Mouse (Mus musculus): ENCODE results near the gene Acox1. TPM values are rescaled to one million over a fixed set of nuclear protein-coding genes. Genes with fewer than 3 reads are reported as not detected.

Acox1 gene
- polyA plus RNA-seq, 1 experiment from 2014 or later, result 24.5 TPM

DNA sequence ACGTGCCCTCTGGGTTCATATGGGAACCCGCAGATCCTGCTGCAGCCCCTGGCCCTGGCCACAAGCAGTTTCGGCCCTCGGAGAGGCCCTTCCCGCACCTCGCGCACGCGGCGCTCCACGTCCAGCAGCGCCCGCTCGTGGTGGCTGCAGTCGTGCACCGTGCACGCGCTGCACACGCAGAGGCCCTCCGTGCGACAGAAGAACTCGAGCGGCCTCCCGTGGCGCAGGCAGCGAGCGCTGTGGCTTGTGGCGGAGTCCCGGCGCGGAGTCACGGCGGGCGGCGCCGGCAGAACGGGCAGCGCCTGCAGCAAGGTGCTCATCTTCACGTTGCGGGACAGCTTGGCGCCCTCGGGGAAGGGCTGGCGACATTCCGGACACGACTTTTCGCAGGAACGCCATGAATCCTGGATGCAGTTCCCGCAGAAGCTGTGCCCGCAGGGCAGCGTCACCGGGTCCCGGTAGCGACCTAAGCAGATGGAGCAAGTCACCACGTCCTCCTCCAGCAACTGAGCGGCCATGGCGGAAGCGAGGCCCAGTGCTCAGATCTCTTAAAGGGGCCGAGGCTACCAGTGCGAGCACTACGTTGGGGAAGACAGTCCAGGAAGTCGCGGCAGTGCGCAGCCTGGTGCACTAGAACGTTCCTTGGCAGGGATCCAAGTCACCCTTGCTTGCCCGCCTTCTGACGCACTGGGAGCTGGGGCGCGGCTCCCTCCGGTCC lies 68.2 kb downstream of the Acox1 start, which contains the start of gene Trim65:
Gene Trim65, minus strand, starts transcription at position 641 of the 718 bp plus-strand sequence.
- H3K27ac ChIP-seq, result peak within 1 kb of the TSS; percentile 95
- peaks cover 52% of the 10 kb centered on the region for H3K4me1 ChIP-seq
- H3K9me3 ChIP-seq, result no peaks in the 10 kb centered on the region
- WGBS, result under 1% methylated on average over 69 of the region's 69 CpGs
- peaks cover 57% of the 10 kb centered on the region for H3K36me3 ChIP-seq
- peak; percentile 93 for DNase-seq (ENCODE audit: low spot score)
- peak within 1 kb of the TSS; percentile 74 for H3K4me3 ChIP-seq
- H3K27me3 ChIP-seq (ENCODE audit: insufficient read depth, poor library complexity, severe bottlenecking), result no peaks in the 10 kb centered on the region

GRCm38 (mm10) chr11:116129993-116130487 lies 68.8 kb downstream of the Acox1 start:
- Histone ChIP-seq H3K4me3 (peak overlapping the region; percentile 74), H3K27ac (peak overlapping the region; percentile 95), H3K36me3 (peaks cover 56% of the 10 kb centered on the region), H3K9me3 (no peaks in the 10 kb centered on the region), H3K4me1 (peaks cover 52% of the 10 kb centered on the region), H3K27me3 (ENCODE audit: insufficient read depth, poor library complexity, severe bottlenecking) (no peaks in the 10 kb centered on the region)
- 48% methylated on average over 8 of the region's 8 CpGs for WGBS
- no peak for DNase-seq (ENCODE audit: low spot score)

DNA sequence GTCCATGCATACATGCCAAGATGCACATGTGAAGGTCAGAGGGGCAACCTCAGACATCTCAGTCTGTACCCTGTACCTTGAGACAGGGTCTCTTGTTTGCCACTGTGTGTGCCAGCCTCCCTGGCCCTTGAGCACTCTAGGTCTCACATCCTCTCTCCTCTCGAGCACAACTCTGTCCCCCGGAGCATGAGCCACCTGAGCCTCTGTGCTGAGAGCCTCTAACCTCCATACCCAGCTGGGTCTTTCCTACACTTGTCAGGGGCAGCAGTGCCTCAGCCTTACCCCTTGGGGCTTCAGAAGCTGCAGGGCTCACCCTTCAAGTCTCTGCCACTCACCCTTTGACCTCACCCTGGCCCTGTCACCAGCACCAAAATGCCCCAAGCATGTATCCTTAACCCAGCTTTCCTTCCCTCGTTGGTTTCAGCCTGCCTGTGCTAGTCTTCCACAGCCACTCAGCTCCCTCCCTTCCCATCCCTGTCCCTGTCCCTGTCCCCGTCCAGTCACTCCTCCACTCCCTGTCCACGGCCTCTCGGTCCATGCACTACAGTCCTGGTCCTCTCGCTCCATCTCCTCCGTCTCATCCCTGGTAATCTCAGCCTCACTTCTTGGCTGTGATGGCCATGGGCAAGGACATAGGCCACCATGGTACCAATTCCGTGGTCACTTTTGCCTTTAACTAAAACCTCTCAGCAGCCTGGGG lies 69.6 kb downstream of the Acox1 start:
- Histone ChIP-seq H3K27me3 (ENCODE audit: insufficient read depth, poor library complexity, severe bottlenecking) (no peaks in the 10 kb centered on the region), H3K9me3 (no peaks in the 10 kb centered on the region), H3K4me1 (peaks cover 52% of the 10 kb centered on the region), H3K27ac (peak overlapping the region; percentile 95; the same call in 1 of the 2 replicates), H3K4me3 (no peak overlapping the region), H3K36me3 (peaks cover 49% of the 10 kb centered on the region)
- DNase-seq (ENCODE audit: low spot score), result no peak
- WGBS, result 75% methylated on average over 9 of the region's 9 CpGs

DNA sequence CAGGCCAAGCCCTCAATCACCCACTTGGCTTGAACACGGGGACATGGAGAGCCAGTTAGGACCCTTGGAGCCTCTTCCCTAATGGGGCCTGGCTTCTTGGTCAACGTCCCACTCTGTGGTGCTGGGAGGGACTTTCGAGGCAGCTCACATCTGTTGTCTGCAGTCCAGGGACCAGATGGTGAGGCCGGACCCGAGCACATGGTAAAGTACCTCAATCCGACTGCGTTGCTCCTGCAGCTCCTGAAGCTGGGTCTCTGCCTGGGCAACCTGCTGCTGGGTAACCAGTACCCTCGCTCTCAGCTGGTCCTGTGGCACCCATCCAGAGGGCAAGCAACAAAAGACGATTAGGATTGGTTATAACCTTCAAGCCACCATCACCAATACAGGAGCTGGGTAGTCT lies 70.9 kb downstream of the Acox1 start:
- peak overlapping the region; percentile 39; the same call in 1 of the 2 replicates for H3K4me3 ChIP-seq
- peaks cover 49% of the 10 kb centered on the region for H3K36me3 ChIP-seq
- no peak for DNase-seq (ENCODE audit: low spot score)
- no peaks in the 10 kb centered on the region for H3K9me3 ChIP-seq
- H3K27ac ChIP-seq, result peak overlapping the region; percentile 84
- WGBS, result 84% methylated on average over 9 of the region's 9 CpGs
- H3K4me1 ChIP-seq, result peaks cover 52% of the 10 kb centered on the region
- H3K27me3 ChIP-seq (ENCODE audit: insufficient read depth, poor library complexity, severe bottlenecking), result no peaks in the 10 kb centered on the region

GRCm38 (mm10) chr11:116127156-116127980 lies 71.5 kb downstream of the Acox1 start, which contains the start of gene Trim47:
TSS of gene Trim47 (minus strand) at chr11:116127210.
- H3K9me3 ChIP-seq, result no peaks in the 10 kb centered on the region
- WGBS, result 25% methylated on average over 23 of the region's 23 CpGs
- peaks cover 47% of the 10 kb centered on the region for H3K4me1 ChIP-seq
- peak; percentile 95 for DNase-seq (ENCODE audit: low spot score)
- H3K4me3 ChIP-seq, result peak within 1 kb of the TSS; percentile 39
- H3K36me3 ChIP-seq, result peaks cover 49% of the 10 kb centered on the region
- H3K27ac ChIP-seq, result peak within 1 kb of the TSS; percentile 84
- no peaks in the 10 kb centered on the region for H3K27me3 ChIP-seq (ENCODE audit: insufficient read depth, poor library complexity, severe bottlenecking)

GRCm38 (mm10) chr11:116126261-116126660 lies 72.6 kb downstream of the Acox1 start:
- Histone ChIP-seq H3K27me3 (ENCODE audit: insufficient read depth, poor library complexity, severe bottlenecking) (no peaks in the 10 kb centered on the region), H3K36me3 (peaks cover 45% of the 10 kb centered on the region), H3K4me3 (no peak overlapping the region), H3K4me1 (peaks cover 41% of the 10 kb centered on the region), H3K9me3 (no peaks in the 10 kb centered on the region), H3K27ac (no peak overlapping the region)
- no peak for DNase-seq (ENCODE audit: low spot score)
- WGBS, result 92% methylated on average over 15 of the region's 15 CpGs

Other genes starting within 250 kb of the Acox1 start
- 0.67 and 1.1 TPM in 2 replicates for gene Itgb4, start 224.3 kb downstream of the Acox1 start, polyA plus RNA-seq (2016; fragmentation: Nextera tagmentation; extraction: Ambion mirVana)
- gene Galk1, start 186.3 kb downstream of the Acox1 start, polyA plus RNA-seq (2016; fragmentation: Nextera tagmentation; extraction: Ambion mirVana), result 202 and 273 TPM in 2 replicates
- 684 and 1,078 TPM in 2 replicates for gene H3f3b, start 171.1 kb downstream of the Acox1 start, polyA plus RNA-seq (2016; fragmentation: Nextera tagmentation; extraction: Ambion mirVana)
- gene Unk, start 168.7 kb downstream of the Acox1 start, polyA plus RNA-seq (2016; fragmentation: Nextera tagmentation; extraction: Ambion mirVana), result 33.3 and 37.1 TPM in 2 replicates
- 6.1 and 7.2 TPM in 2 replicates for gene Unc13d, start 121.1 kb downstream of the Acox1 start, polyA plus RNA-seq (2016; fragmentation: Nextera tagmentation; extraction: Ambion mirVana)
- gene Wbp2, start 112.0 kb downstream of the Acox1 start, polyA plus RNA-seq (2016; fragmentation: Nextera tagmentation; extraction: Ambion mirVana), result 122 and 158 TPM in 2 replicates
- gene Trim47, start 71.8 kb downstream of the Acox1 start, polyA plus RNA-seq (2016; fragmentation: Nextera tagmentation; extraction: Ambion mirVana), result 25.9 and 38.7 TPM in 2 replicates
- 3.6 and 3.8 TPM in 2 replicates for gene Trim65, start 67.9 kb downstream of the Acox1 start, polyA plus RNA-seq (2016; fragmentation: Nextera tagmentation; extraction: Ambion mirVana)
- 112 and 127 TPM in 2 replicates for gene Mrpl38, start 60.2 kb downstream of the Acox1 start, polyA plus RNA-seq (2016; fragmentation: Nextera tagmentation; extraction: Ambion mirVana)
- 27.7 and 30.6 TPM in 2 replicates for gene Fbf1, start 30.9 kb downstream of the Acox1 start, polyA plus RNA-seq (2016; fragmentation: Nextera tagmentation; extraction: Ambion mirVana)
- 87.6 and 99.5 TPM in 2 replicates for gene Ten1, start 190 bp downstream of the Acox1 start, polyA plus RNA-seq (2016; fragmentation: Nextera tagmentation; extraction: Ambion mirVana)
- gene Evpl, start 39.0 kb upstream of the Acox1 start, polyA plus RNA-seq (2016; fragmentation: Nextera tagmentation; extraction: Ambion mirVana), result 0.67 and 1.5 TPM in 2 replicates
- 90.7 and 101 TPM in 2 replicates for gene Srp68, start 75.2 kb upstream of the Acox1 start, polyA plus RNA-seq (2016; fragmentation: Nextera tagmentation; extraction: Ambion mirVana)
- gene Galr2, start 81.9 kb upstream of the Acox1 start, polyA plus RNA-seq (2016; fragmentation: Nextera tagmentation; extraction: Ambion mirVana), result 0.07 and 0.21 TPM in 2 replicates
- 48.7 and 56.4 TPM in 2 replicates for gene Exoc7, start 108.2 kb upstream of the Acox1 start, polyA plus RNA-seq (2016; fragmentation: Nextera tagmentation; extraction: Ambion mirVana)
- 0.31 and 0.74 TPM in 2 replicates for gene Foxj1, start 136.4 kb upstream of the Acox1 start, polyA plus RNA-seq (2016; fragmentation: Nextera tagmentation; extraction: Ambion mirVana)
- 7.3 and 8.5 TPM in 2 replicates for gene Rnf157, start 214.0 kb upstream of the Acox1 start, polyA plus RNA-seq (2016; fragmentation: Nextera tagmentation; extraction: Ambion mirVana)
- 36.1 and 40.5 TPM in 2 replicates for gene Ubald2, start 235.0 kb upstream of the Acox1 start, polyA plus RNA-seq (2016; fragmentation: Nextera tagmentation; extraction: Ambion mirVana)

Measured in heart, embryonic 10.5 days (tissue).